Mouse (Mus musculus) bone marrow, adult 2 months (tissue): ENCODE data around the gene Zc3h7b. TPM values are rescaled to one million over a fixed set of nuclear protein-coding genes. Genes with fewer than 3 reads are reported as not detected.

Experiments used
- H3K27ac ChIP-seq: fragments of 200-500 bp; 2 replicates; pipeline ENCODE4 v1.5.1; 2012; ENCODE audit warnings: low read depth, mild to moderate bottlenecking, control low read depth, inconsistent platforms, low read length; ENCODE audit not compliant: control insufficient read depth, poor library complexity, insufficient read depth
- H3K4me1 ChIP-seq: fragments of 200-500 bp; 2 replicates; pipeline ENCODE4 v1.6.1; 2011; ENCODE audit warnings: low read length; ENCODE audit not compliant: control insufficient read depth, insufficient read depth
- H3K4me3 ChIP-seq: fragments of 200-500 bp; replicated peaks from 2 replicates; pipeline ENCODE3; 2011; ENCODE audit warnings: mild to moderate bottlenecking, low read depth, low read length, control low read depth; ENCODE audit not compliant: control insufficient read depth
- CTCF ChIP-seq: fragments of 200-500 bp; IDR thresholded peaks from 2 replicates; pipeline ENCODE4 v1.5.1; 2011; ENCODE audit warnings: low read length, control low read depth; ENCODE audit not compliant: control insufficient read depth, insufficient read depth
- POLR2A ChIP-seq: fragments of 200-500 bp; IDR thresholded peaks from 2 replicates; pipeline ENCODE4 v1.6.1; 2011; ENCODE audit warnings: low read depth, mild to moderate bottlenecking, control low read depth, low read length, borderline replicate concordance; ENCODE audit not compliant: control insufficient read depth
- WGBS: fragments of 180-500 bp; shearing (Covaris S2); methylation state at CpG from one replicate; pipeline ENCODE4 v1.1.7; 2018; 5-methylcytosine and 5-hydroxymethylcytosine counted together
- polyA plus RNA-seq: library from polyadenylated mRNA; stranded (reverse); fragments of >200 nt; gene quantifications from 2 replicates; pipeline ENCODE4 v1.2.4, GENCODE M21; 2011; ENCODE audit warnings: low replicate concordance; ENCODE audit not compliant: missing spikeins, insufficient read depth, insufficient read length

Zc3h7b gene
- polyA plus RNA-seq, 1 experiment = 16.1 TPM

DNA sequence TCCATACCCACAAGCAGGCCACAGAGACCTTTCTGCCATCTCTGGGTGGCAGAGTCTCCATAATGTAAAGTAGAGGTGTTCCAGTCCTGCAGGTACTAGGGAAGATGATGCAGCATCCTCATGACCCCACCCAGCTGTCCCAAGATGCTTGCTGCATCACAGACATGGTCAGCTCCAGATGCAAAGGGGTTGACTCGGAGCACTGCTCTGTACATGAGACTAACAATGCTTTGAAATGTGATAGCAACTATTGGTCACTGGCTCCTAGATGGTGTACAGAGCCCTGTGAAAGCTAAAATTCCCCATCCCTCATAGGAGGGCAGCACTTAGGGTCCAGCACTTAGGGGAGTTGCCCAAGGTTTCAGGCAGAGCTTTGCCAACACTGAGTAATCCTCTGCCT, 59.3 kb downstream of the Zc3h7b start:
- H3K4me3 ChIP-seq = no peak overlapping the region
- TF ChIP-seq CTCF = no peak
- no peak for TF ChIP-seq POLR2A
- H3K4me1 ChIP-seq = peaks cover 6% of the 10 kb centered on the region; the same call in 1 of the 2 replicates
- H3K27ac ChIP-seq = no peak overlapping the region
- WGBS = 89% methylated on average over 1 of the region's 1 CpGs

GRCm38 (mm10) chr15:81804883-81805282, 60.0 kb downstream of the Zc3h7b start:
- H3K27ac ChIP-seq = no peak overlapping the region
- no peak overlapping the region for H3K4me3 ChIP-seq
- 44% methylated on average over 3 of the region's 3 CpGs for WGBS
- TF ChIP-seq CTCF (no peak), POLR2A (no peak)
- H3K4me1 ChIP-seq = peaks cover 6% of the 10 kb centered on the region; the same call in 1 of the 2 replicates

- TF ChIP-seq POLR2A (no peak), CTCF (no peak)
- WGBS = 77% methylated on average over 6 of the region's 6 CpGs
- Histone ChIP-seq H3K4me3 (no peak overlapping the region), H3K27ac (no peak overlapping the region), H3K4me1 (peaks cover 6% of the 10 kb centered on the region; the same call in 1 of the 2 replicates)
These were observed 60.8 kb downstream of the Zc3h7b start for GRCm38 (mm10) chr15:81805624-81806023.

- TF ChIP-seq CTCF = no peak
- TF ChIP-seq POLR2A = no peak
- no peak overlapping the region for H3K27ac ChIP-seq
- 79% methylated on average over 4 of the region's 4 CpGs for WGBS
- H3K4me1 ChIP-seq = peaks cover 6% of the 10 kb centered on the region; the same call in 1 of the 2 replicates
- H3K4me3 ChIP-seq = no peak overlapping the region
These were observed 62.0 kb downstream of the Zc3h7b start for GRCm38 (mm10) chr15:81806621-81807404.

GRCm38 (mm10) chr15:81808799-81809198, 63.9 kb downstream of the Zc3h7b start:
- 82% methylated on average over 2 of the region's 2 CpGs for WGBS
- Histone ChIP-seq H3K4me3 (no peak overlapping the region), H3K27ac (no peak overlapping the region), H3K4me1 (no peaks in the 10 kb centered on the region; the same call in 1 of the 2 replicates)
- TF ChIP-seq CTCF = no peak
- TF ChIP-seq POLR2A = no peak

DNA sequence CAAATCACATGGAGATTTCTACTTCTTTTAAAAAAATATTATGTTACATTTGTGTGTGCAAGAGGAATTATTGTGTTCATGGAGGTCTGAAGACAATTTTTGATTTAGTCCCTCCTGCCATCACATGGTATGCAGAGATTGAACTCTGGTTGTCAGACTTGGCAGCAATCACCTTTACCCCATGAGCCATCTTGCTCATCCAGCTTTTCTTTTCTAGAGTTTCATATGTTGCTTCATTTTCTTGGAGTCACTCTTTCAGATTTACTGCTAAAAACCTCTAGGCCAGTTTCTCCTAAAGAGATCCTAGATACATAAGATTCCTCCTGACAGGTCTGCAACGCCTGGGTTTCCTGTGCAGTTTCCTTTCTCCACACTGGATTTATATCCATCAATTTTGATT, 64.7 kb downstream of the Zc3h7b start:
- Histone ChIP-seq H3K4me3 (no peak overlapping the region), H3K27ac (no peak overlapping the region), H3K4me1 (no peaks in the 10 kb centered on the region; the same call in 1 of the 2 replicates)
- TF ChIP-seq CTCF (no peak), POLR2A (no peak)
- 26% methylated on average over 1 of the region's 1 CpGs for WGBS

DNA sequence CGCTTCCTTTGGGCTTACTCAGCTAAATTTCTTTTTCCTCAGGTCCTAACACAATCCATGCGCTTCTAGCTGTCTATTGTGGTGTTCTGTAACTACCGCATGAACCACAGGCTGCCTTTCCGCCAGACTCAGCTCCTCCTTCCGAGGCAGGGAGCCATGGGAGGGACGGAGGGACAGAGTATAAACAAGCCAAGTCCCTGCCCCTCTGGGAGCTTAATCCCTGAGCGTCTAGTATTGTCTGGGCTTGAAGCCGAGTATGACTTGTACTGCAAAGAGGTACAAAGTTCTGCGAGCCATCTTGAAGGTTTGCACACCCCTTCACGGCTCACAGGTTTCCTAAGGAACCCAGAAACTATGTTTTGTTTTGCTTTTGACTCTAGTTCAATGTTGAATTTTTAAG, 65.3 kb downstream of the Zc3h7b start:
- WGBS = under 1% methylated on average over 10 of the region's 10 CpGs
- Histone ChIP-seq H3K4me1 (no peaks in the 10 kb centered on the region; the same call in 1 of the 2 replicates), H3K27ac (peak overlapping the region; percentile 48; the same call in 1 of the 2 replicates), H3K4me3 (peak overlapping the region; percentile 63)
- TF ChIP-seq CTCF (no peak), POLR2A (no peak)

- peak overlapping the region; percentile 81 for H3K27ac ChIP-seq
- peak; percentile 50; the same call in 1 of the 2 replicates for TF ChIP-seq POLR2A
- no peak for TF ChIP-seq CTCF
- peak overlapping the region; percentile 78 for H3K4me3 ChIP-seq
- WGBS = under 1% methylated on average over 87 of the region's 89 CpGs
- H3K4me1 ChIP-seq = no peaks in the 10 kb centered on the region; the same call in 1 of the 2 replicates
These were observed 66.1 kb downstream of the Zc3h7b start for GRCm38 (mm10) chr15:81810671-81811598.
